Mouse (Mus musculus) mouse trophoblast stem cell (cell line): Measurements from ENCODE around the gene Olfr560.

Experiments
- in situ Hi-C, 2 experiments: fragments of 300-500 bp; cut with MseI, MboI; formaldehyde crosslinking; loops; 2 replicates in 1 of 2; 3 replicates in 1 of 2; pipeline ENCODE4 v1.15.1; 2025

The Olfr560 gene

DNA sequence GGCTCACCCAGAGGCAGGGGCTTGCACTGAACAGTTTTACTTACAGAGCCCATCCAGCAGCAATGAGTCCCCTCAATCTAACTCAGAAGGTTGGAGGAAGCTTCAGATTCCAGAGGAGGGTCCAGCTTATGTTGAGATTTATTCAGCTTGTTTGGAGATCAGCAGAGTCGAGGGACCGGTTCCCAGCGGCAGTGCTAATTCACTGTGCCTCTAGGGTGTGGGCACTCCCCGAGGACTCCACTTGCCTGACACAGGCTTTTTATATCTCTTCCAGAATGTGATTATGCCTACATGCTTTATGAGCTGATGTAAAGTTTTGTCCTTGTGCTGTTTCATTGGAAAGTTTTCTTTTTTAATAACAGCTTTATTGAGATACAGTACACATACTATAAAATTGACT lies at the start of gene Olfr560, which contains the start of gene Olfr78:
Gene Olfr560 (minus strand): TSS at position 101 of the 400 bp plus-strand sequence.
Gene Olfr78 (minus strand): TSS at position 206 of the 400 bp plus-strand sequence.
- in situ Hi-C loops: no loop called here

DNA sequence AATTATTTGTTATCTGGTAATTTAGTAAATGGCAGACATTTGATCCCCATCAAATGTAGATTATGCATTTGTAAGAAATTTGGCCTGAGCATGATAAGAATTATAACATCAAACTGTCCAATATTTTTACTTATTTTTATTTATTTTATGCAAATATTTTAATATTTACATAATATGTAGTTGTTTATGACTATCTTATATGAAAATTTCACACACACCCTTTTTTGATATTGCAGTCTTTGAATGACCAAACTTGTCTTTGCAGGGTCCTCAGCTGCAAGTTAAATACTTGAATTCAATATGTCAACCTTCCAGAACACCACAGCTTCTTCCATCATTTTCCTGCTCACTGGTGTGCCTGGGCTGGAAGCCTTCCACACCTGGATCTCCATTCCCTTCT lies 44.0 kb upstream of the Olfr560 start, which contains the start of gene Olfr564:
Gene Olfr564 (plus strand): TSS at position 301 of the 400 bp plus-strand sequence.
- in situ Hi-C loops: no loop called here

DNA sequence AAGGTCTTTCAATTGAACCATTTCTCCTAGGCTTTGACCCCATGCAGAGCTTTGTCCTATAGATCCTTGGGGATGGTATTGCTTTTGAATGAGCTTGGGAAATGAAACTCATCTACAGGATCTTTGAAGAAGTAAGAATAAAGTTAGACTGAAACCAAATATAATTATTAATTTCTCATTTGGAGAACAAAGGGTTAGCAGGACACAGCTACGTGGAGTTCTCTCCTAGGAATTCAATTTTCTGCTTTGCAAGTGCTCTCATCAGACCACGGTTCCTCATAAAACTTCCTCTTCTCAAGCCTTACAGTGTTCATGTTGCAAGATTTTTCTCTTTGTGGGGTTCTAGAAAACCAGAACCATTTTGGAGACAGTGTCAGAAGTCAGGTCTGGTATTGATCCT lies 11.8 kb upstream of the Olfr560 start, which contains the start of gene Olfr561:
Gene Olfr561 (plus strand): TSS at position 301 of the 400 bp plus-strand sequence.
- in situ Hi-C loops: no loop called here

DNA sequence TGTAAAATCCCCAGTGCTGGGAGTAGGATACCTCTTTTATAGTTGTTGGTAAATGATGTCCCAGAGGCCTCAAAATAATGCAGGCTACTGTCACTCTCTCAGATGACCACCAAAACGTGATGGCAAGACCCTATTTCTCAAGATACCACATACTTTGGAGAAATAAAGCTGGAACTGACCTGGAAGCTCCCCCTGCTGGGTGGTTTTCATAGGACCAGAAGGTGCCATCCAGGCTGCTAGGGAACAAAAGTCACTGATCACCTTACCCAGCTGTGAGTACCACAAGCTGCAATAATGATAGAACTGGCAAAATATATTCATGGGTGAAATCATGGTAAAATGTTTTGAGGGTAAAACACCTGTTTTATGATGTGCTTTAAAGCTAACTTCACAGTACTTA lies 7.1 kb downstream of the Olfr560 start:
- in situ Hi-C loops: no loop called here

DNA sequence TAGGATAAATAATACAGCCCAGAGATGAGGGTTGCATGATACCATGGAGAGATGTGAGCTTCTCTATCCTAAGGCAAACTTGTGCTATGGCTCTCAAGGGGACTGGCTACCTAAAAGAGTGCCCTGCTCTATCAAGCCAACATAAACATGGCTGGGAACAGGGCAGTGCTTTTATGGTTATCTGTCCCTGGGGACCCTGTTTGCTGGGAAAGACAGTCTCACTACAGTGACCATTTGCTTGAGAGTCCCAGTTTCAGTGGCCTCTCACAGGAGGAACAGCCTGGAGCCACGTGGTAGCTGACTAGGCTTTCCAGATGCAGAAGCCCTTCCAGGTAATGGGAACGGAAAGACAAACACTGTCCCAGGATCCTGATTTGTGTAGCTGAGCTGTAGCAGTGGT lies 21.5 kb downstream of the Olfr560 start:
- in situ Hi-C loops: no loop called here

DNA sequence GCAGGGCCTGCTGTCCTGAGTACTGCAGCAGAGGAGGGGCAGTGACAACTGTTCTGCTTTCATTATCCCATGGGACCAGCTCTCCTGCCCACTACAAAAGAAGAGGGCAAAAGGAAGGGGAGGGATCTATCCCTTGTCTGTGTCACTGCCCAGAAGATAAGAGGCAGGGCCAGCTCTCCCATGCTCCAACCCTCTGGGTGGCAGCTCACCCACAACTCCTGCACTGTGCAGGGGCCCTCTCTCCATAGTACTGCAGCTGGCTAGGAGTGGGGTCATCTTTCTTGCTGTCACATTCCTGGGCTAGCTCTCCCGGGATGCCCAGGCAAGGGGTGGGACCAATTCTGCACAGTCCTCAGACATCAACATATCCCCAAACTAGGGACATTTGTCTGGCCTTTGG lies 25.4 kb downstream of the Olfr560 start:
- in situ Hi-C loops: no loop called here

DNA sequence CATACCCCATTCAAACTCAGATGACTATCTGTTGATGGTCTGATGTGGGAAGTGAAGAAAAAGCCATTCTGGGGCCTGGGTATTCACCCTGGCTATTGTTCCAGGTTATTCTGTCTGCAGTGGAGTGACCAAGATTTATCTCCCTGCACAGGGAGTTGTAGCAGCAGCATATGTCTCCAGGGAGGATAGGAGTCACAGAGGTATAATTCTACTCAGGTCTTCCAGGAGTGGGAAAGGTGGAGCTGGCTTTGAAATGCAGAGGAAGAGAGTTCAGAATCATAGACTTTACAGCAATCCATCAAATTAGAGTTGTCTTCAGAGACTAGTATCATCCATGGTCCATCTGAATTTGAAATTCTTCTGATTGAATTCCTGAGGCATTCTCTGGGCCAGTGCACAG lies 31.8 kb downstream of the Olfr560 start, which contains the start of gene Olfr559:
Gene Olfr559 (minus strand): TSS at position 101 of the 400 bp plus-strand sequence.
- in situ Hi-C loops: no loop called here

DNA sequence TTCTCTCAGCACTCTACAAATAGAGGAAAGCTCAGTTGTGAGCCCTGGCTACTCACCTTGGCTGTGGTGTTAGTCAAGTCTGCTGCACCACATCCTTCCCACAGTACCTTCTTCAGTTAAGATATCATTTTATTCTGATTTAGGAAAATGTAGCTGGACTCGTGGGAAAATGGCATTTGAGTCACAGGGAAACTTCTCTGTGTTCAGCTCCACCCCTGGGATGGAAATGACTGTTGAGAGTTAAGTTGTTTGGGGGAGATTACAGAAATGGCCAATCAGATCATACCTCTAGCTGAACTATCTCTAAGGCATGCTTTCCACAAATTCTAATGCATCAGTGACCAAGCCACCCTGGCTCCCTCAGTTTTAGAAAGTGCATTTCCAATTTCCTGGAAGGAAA lies 40.2 kb downstream of the Olfr560 start, which contains the start of gene Olfr33:
Gene Olfr33 (minus strand): TSS at position 101 of the 400 bp plus-strand sequence.
- in situ Hi-C loops: no loop called here

DNA sequence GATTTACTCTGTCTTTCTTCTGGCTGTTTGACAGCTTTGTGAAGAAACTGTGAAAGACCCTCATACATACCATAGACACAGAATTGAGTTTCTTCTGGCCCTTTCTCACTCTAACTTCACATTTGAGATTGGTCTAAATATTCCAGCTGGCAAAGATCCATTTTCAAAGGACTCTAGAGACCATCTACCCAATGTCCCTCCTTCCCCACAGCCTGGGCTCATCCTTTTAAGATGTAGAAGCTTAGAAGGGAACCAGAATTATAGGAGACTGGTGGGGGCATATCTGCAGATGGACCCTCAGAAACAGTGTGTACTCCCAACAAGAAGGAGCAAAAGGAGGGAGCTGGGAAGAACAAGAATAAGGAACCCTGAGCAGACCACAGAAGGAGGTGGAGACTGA lies 57.3 kb downstream of the Olfr560 start, which contains the start of gene Olfr558:
Gene Olfr558 (plus strand): TSS at position 301 of the 400 bp plus-strand sequence.
- in situ Hi-C loops: no loop called here
